Mouse (Mus musculus) CH12.LX (cell line): ENCODE measurements around the gene Nemp1. TPM values are rescaled to one million over a fixed set of nuclear protein-coding genes. Genes with fewer than 3 reads are reported as not detected.

Experiments used
- DNase-seq: peaks from one replicate; pipeline ENCODE4 v3.0.0-alpha.2; 2013; ENCODE audit errors: extremely low read depth
- H3K27ac ChIP-seq: 2 replicates; pipeline ENCODE4 v1.5.1; 2012; ENCODE audit warnings: low read depth, mild to moderate bottlenecking, control low read depth, moderate library complexity; ENCODE audit not compliant: insufficient read depth
- H3K27me3 ChIP-seq: replicated peaks from 2 replicates; pipeline ENCODE3; 2012; ENCODE audit warnings: inconsistent platforms
- H3K36me3 ChIP-seq, 2 experiments: replicated peaks in 1 of 2; 2 replicates each; pipeline versions ENCODE3 to v1.6.1; 2012; ENCODE audit warnings: inconsistent platforms in 1 of 2, low read length in 1 of 2, mild to moderate bottlenecking in 1 of 2, mixed read lengths in 1 of 2, moderate library complexity in 1 of 2; ENCODE audit not compliant: control insufficient read depth in 1 of 2, insufficient read depth in 1 of 2
- H3K4me1 ChIP-seq, 2 experiments: 2 replicates each; pipeline ENCODE4 v1.6.1; 2012; ENCODE audit warnings: inconsistent platforms in 1 of 2, moderate library complexity in 1 of 2; ENCODE audit not compliant: insufficient read depth in 2 of 2, control insufficient read depth in 1 of 2
- H3K4me2 ChIP-seq: 2 replicates; pipeline ENCODE4 v1.6.1; 2012; ENCODE audit warnings: low read depth, mild to moderate bottlenecking, control low read depth; ENCODE audit not compliant: poor library complexity, insufficient read depth, severe bottlenecking
- H3K4me3 ChIP-seq, 3 experiments: fragments of 150-350 bp in 1 of 3; sonication (generic) in 1 of 3; replicated peaks in 1 of 3; 2 replicates each; pipeline versions ENCODE3 to v1.5.1; 2011 to 2012; ENCODE audit warnings: low read depth in 2 of 3, low read length in 2 of 3, mild to moderate bottlenecking in 2 of 3, moderate library complexity in 2 of 3, control low read depth in 1 of 3, improper control_type of control experiment in 1 of 3, inconsistent platforms in 1 of 3, mixed read lengths in 1 of 3; ENCODE audit not compliant: poor library complexity in 1 of 3
- H3K79me2 ChIP-seq: replicated peaks from 2 replicates; pipeline ENCODE4 v1.6.1; 2012; ENCODE audit warnings: mild to moderate bottlenecking, moderate library complexity; ENCODE audit not compliant: control insufficient read depth, poor library complexity, insufficient read depth, severe bottlenecking; ENCODE audit errors: extremely low read depth
- H3K9ac ChIP-seq: 2 replicates; pipeline ENCODE4 v1.6.1; 2012; ENCODE audit warnings: low read depth, mild to moderate bottlenecking, control low read depth, moderate library complexity; ENCODE audit not compliant: insufficient read depth
- H3K9me3 ChIP-seq: replicated peaks from 2 replicates; pipeline ENCODE3; 2012; ENCODE audit warnings: low read length, inconsistent platforms, mixed read lengths
- CHD2 ChIP-seq: IDR thresholded peaks from 2 replicates; pipeline ENCODE4 v1.6.1; 2011; ENCODE audit warnings: low read length, improper control_type of control experiment
- CTCF ChIP-seq, 2 experiments: IDR thresholded peaks in 1 of 2; conservative IDR thresholded peaks in 1 of 2; 2 replicates each; pipeline ENCODE4 v1.5.1; 2011 to 2012; ENCODE audit warnings: low read depth in 2 of 2, low read length in 2 of 2, improper control_type of control experiment in 1 of 2, inconsistent platforms in 1 of 2, mild to moderate bottlenecking in 1 of 2, moderate library complexity in 1 of 2
- GABPA ChIP-seq: IDR thresholded peaks from 2 replicates; pipeline ENCODE4 v1.6.1; 2012; ENCODE audit warnings: low read depth, low read length, improper control_type of control experiment, inconsistent platforms; ENCODE audit not compliant: insufficient replicate concordance
- MAX ChIP-seq: IDR thresholded peaks from 2 replicates; pipeline ENCODE4 v1.6.1; 2011; ENCODE audit warnings: low read length, improper control_type of control experiment
- MAZ ChIP-seq: IDR thresholded peaks from 2 replicates; pipeline ENCODE4 v1.6.1; 2012; ENCODE audit warnings: low read depth, mild to moderate bottlenecking, inconsistent platforms, low read length, improper control_type of control experiment, moderate library complexity
- MEF2A ChIP-seq: IDR thresholded peaks from 2 replicates; pipeline ENCODE4 v1.6.1; 2014; ENCODE audit warnings: low read depth, mild to moderate bottlenecking, inconsistent platforms, low read length, improper control_type of control experiment, borderline replicate concordance
- MYC ChIP-seq: IDR thresholded peaks from 2 replicates; pipeline ENCODE4 v1.6.1; 2011; ENCODE audit warnings: low read depth, mild to moderate bottlenecking, improper control_type of control experiment, low read length
- POLR2A ChIP-seq: IDR thresholded peaks from 2 replicates; pipeline ENCODE4 v1.6.1; 2011; ENCODE audit warnings: low read depth, mild to moderate bottlenecking, improper control_type of control experiment, low read length
- dilution Hi-C: fragments of 300-500 bp; cut with MboI; formaldehyde crosslinking; loops from 2 replicates; pipeline ENCODE4 v1.14.3; 2020; ENCODE audit warnings: low sequenced_read_pairs; ENCODE audit not compliant: extremely low pct_unique_long_range_greater_than_20kb, extremely low pct_ligation_motif_present
- in situ Hi-C: fragments of 300-500 bp; cut with MboI; formaldehyde crosslinking; loops from 3 replicates; pipeline ENCODE4 v1.14.3; 2019; ENCODE audit warnings: low sequenced_read_pairs, low pct_ligation_motif_present, low pct_unique_long_range_greater_than_20kb, mixed read lengths
- polyA plus RNA-seq: library from polyadenylated mRNA; unstranded; fragments of >175 nt; gene quantifications from 2 replicates; pipeline ENCODE4 v1.2.1, GENCODE M21; 2012; ENCODE audit warnings: low read depth; ENCODE audit not compliant: insufficient read length
- total RNA-seq, 2 experiments: library from RNA; depleted of rRNA; stranded (reverse); fragments of 300-350 nt in 1 of 2; fragments of >200 nt in 1 of 2; gene quantifications; 2 replicates each; pipeline ENCODE4 v1.2.3; 2012 to 2014

The Nemp1 gene
- total and polyA plus RNA-seq, 3 experiments = 8.3 to 17.4 (median 13.2) TPM

GRCm38 (mm10) chr10:127622661-127623060 lies 44.0 kb upstream of the Nemp1 start:
- no peak overlapping the region for H3K27ac ChIP-seq
- H3K4me2 ChIP-seq = no peak overlapping the region

DNA sequence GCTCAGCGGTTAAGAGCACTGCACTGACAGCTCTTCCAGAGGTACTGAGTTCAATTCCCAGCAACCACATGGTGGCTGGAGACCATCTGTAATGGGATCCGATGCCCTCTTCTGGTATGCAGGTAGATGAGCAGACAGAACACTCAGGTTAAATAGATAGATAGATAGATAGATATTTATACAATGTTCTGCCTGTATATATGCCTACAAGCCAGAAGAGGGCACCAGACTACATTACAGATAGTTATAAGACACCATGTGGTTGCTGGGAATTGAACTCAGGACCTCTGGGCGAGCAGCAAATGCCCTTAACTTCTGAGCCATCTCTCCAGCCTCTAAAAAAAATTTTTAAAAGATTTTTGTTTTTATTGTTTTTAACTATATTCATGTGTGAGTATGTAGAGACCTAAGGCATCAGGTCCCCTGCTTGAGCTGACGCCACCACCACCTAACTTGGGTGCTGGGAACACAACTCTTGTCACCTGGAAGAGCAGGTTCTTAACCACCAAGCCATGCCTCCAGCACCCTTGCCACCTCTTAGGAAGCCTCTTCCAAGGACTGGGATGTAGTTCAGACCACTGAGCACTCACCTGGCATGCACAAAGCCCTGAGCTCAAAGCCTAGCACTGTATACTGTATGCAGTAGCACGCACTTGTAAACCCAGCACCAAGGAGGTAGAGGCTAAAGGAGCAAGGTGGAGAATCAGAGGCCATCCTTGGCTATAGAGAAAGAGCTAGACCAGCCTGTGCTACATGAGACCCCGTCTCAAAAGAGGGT lies 43.1 kb upstream of the Nemp1 start:
- Histone ChIP-seq H3K9ac (no peak overlapping the region), H3K4me2 (no peak overlapping the region), H3K4me1 (peaks cover 0 to 23% of the 10 kb centered on the region in 2 experiments; a peak in 2 of 4 replicates), H3K4me3 (no peak overlapping the region), H3K27ac (no peak overlapping the region), H3K9me3 (peaks cover 10% of the 10 kb centered on the region), H3K36me3 (no peaks in the 10 kb centered on the region), H3K27me3 (peaks cover 13% of the 10 kb centered on the region), H3K79me2 (no peaks in the 10 kb centered on the region)
- TF ChIP-seq CTCF (conservative IDR thresholded peaks at IDR 0.05 in 1 of 2, IDR thresholded peaks at IDR 0.05 in 1 of 2; ENCODE audit: low read depth in 2 of 2, low read length in 2 of 2) (peak in 1 of 2 experiments; percentile 52; a peak in 2 of 4 replicates), GABPA (no peak)
- dilution Hi-C loops = no loop called here
- no peak for DNase-seq
- in situ Hi-C loops = no loop called here

More at GRCm38 (mm10) chr10:127622661-127623060, 44.0 kb upstream of the Nemp1 start:
- no peak overlapping the region for H3K9ac ChIP-seq
- peaks cover 0 to 28% of the 10 kb centered on the region in 2 experiments; a peak in 2 of 4 replicates for H3K4me1 ChIP-seq
- H3K27me3 ChIP-seq = peaks cover 17% of the 10 kb centered on the region
- peaks cover 10% of the 10 kb centered on the region for H3K9me3 ChIP-seq
- in situ Hi-C loops = no loop called here
- H3K4me3 ChIP-seq = no peak overlapping the region
- no peaks in the 10 kb centered on the region for H3K36me3 ChIP-seq
- no peak for TF ChIP-seq MEF2A
- no peak for TF ChIP-seq MAZ
- TF ChIP-seq MYC = no peak
- no peak for TF ChIP-seq POLR2A
- no peak for TF ChIP-seq MAX
- H3K79me2 ChIP-seq = no peaks in the 10 kb centered on the region
- dilution Hi-C loops = no loop called here
- DNase-seq = no peak

- H3K36me3 ChIP-seq = no peaks in the 10 kb centered on the region
- no peak overlapping the region for H3K4me2 ChIP-seq
- in situ Hi-C loops (no loop called here), dilution Hi-C loops (no loop called here)
- H3K79me2 ChIP-seq = no peaks in the 10 kb centered on the region
- H3K9me3 ChIP-seq = peaks cover 10% of the 10 kb centered on the region
- DNase-seq = peak; percentile 36
- no peak overlapping the region for H3K4me3 ChIP-seq
- no peak overlapping the region for H3K9ac ChIP-seq
- no peaks in the 10 kb centered on the region for H3K27me3 ChIP-seq
- no peak for TF ChIP-seq CHD2
- peak in 1 of 2 experiments; percentile 48; a peak in 2 of 4 replicates for TF ChIP-seq CTCF (conservative IDR thresholded peaks at IDR 0.05 in 1 of 2, IDR thresholded peaks at IDR 0.05 in 1 of 2; ENCODE audit: low read depth in 2 of 2, low read length in 2 of 2)
- peaks cover 4 to 11% of the 10 kb centered on the region in 2 experiments; a peak in 3 of 4 replicates for H3K4me1 ChIP-seq
- no peak overlapping the region for H3K27ac ChIP-seq
Observed at GRCm38 (mm10) chr10:127626433-127626832, 40.3 kb upstream of the Nemp1 start.
